Mouse (Mus musculus): ENCODE results near the gene Gm17509. TPM values are rescaled to one million over a fixed set of nuclear protein-coding genes. Genes with fewer than 3 reads are reported as not detected.
"Not testable (repeated sequence)": the region's sequence is repeated elsewhere in the genome, so short reads cannot be mapped to it uniquely, and the experiment has no call there.

Gene Gm17509
- polyA plus RNA-seq, 1 experiment from 2014 or later: 0.93 TPM

DNA sequence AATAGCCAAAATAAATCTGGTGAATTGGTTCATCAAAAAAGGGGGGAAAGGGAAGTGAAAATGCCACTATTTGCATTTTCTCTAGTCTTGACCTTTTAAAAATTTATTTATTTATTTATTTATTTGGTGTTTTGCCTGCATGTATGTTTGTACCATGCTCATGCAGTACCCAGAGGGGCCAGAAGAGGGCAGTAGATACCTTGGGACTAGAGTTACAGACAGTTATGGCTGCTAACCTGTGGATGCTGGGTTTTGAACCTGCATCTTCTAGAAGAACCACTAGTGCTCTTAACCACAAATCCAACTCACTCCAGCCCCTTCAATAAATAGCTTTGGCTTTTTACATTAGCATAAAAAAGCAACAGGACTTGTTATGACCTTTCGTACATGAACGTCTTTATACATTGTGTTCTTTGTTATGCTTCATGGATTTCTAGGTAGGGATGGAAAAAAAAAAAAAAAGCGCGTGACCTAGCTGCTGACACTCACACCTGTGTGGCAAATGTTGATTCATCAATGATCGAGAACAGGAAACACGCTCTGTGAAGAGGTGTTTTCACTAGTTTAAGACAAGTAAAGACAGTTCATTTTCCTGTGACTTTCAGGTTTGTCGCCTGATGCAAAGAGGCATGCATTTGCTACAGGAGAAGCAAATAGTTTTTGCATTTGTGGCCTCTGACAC lies 22.3 kb downstream of the Gm17509 start:
- 87% methylated on average over 7 of the region's 7 CpGs for WGBS
- no peaks in the 10 kb centered on the region for H3K36me3 ChIP-seq
- no peaks in the 10 kb centered on the region for H3K4me1 ChIP-seq (replicated peaks)
- H3K27ac ChIP-seq: no peak overlapping the region
- H3K27me3 ChIP-seq (ENCODE audit: insufficient read depth, poor library complexity, severe bottlenecking): no peaks in the 10 kb centered on the region
- no peak overlapping the region for H3K4me3 ChIP-seq
- no peaks in the 10 kb centered on the region for H3K9me3 ChIP-seq
- DNase-seq (ENCODE audit: low spot score): peak; percentile 82

- H3K4me1 ChIP-seq (replicated peaks): no peaks in the 10 kb centered on the region
- H3K9me3 ChIP-seq: no peaks in the 10 kb centered on the region
- no peak overlapping the region for H3K27ac ChIP-seq
- no peak overlapping the region for H3K4me3 ChIP-seq
- 97% methylated on average over 2 of the region's 2 CpGs for WGBS
- no peaks in the 10 kb centered on the region for H3K27me3 ChIP-seq (ENCODE audit: insufficient read depth, poor library complexity, severe bottlenecking)
- no peak for DNase-seq (ENCODE audit: low spot score)
- no peaks in the 10 kb centered on the region for H3K36me3 ChIP-seq
These were observed 23.2 kb downstream of the Gm17509 start for GRCm38 (mm10) chr13:117197666-117198065.

DNA sequence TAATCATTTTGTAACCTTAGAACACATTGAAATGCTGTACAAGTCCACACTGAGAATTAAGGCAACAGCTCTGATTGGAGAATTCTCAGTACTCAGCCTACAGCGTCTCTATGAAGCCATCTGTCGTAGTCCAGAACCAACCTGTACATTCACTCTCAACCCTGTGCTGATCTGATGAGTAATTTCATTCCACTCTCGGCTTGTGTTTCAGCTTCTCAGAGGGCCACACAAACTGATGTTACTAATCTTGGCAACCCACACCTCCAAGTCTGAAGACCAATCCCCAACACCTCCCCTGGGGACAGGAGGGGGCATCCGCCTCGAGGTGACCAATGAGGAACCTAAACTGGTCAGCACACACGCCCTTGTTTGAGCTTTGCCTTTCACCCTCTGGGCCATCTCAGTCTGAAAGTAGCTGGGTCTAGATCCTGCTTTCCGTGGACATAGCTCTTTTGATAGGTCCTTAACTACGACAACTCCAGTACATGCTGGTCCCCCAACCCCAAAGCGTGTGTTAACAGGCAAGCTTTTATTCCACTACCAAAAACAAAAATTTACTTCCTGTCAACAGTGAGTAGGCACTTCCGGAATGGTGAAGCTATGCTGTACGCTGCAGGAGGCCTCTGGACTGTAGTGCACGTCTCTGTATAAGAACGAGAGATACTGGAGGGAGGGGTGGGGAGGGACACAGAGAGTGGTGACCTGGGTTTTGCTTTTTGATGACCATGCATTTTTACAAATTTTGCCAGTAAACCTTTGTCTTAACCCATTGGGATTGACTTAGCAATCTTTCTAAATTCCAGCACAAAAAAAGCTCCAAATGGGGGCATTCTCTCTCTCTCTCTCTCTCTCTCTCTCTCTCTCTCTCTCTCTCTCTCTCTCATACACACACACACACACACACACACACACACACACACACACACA lies 25.0 kb downstream of the Gm17509 start:
- DNase-seq (ENCODE audit: low spot score): no peak
- Histone ChIP-seq H3K36me3 (no peaks in the 10 kb centered on the region), H3K27ac (no peak overlapping the region), H3K27me3 (ENCODE audit: insufficient read depth, poor library complexity, severe bottlenecking) (no peaks in the 10 kb centered on the region), H3K4me3 (no peak overlapping the region), H3K9me3 (no peaks in the 10 kb centered on the region), H3K4me1 (replicated peaks) (no peaks in the 10 kb centered on the region)
- WGBS: 89% methylated on average over 13 of the region's 13 CpGs

- no peak for DNase-seq (ENCODE audit: low spot score)
- 79% methylated on average over 7 of the region's 7 CpGs for WGBS
- H3K4me1 ChIP-seq (replicated peaks): no peaks in the 10 kb centered on the region
- H3K4me3 ChIP-seq: no peak overlapping the region
- H3K27me3 ChIP-seq (ENCODE audit: insufficient read depth, poor library complexity, severe bottlenecking): no peaks in the 10 kb centered on the region
- no peak overlapping the region for H3K27ac ChIP-seq
- H3K9me3 ChIP-seq: no peaks in the 10 kb centered on the region
- H3K36me3 ChIP-seq: no peaks in the 10 kb centered on the region
These were observed 27.4 kb downstream of the Gm17509 start for GRCm38 (mm10) chr13:117193422-117193983.

DNA sequence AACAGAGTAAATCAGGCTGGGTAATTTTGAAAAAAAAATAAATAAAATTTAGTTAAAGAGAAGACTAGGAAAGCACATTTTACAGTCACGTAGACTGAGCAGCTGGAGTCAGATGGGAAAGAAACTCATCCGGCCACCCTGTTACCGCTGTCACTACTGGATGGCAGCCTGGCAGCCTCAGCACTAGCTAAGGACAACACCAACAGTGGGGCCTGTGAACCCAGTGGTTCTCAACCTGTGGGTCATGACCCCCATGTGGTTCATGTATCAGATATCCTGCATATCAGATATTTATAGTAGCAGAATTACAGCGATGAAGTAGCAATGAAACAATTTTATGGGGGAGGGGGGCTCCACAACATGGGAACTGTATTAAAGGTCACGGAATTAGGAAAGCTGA lies 28.7 kb downstream of the Gm17509 start:
- no peak for DNase-seq (ENCODE audit: low spot score)
- no peaks in the 10 kb centered on the region for H3K27me3 ChIP-seq (ENCODE audit: insufficient read depth, poor library complexity, severe bottlenecking)
- no peaks in the 10 kb centered on the region for H3K4me1 ChIP-seq (replicated peaks)
- no peak overlapping the region for H3K27ac ChIP-seq
- WGBS: 86% methylated on average over 5 of the region's 5 CpGs
- no peaks in the 10 kb centered on the region for H3K36me3 ChIP-seq
- H3K9me3 ChIP-seq: no peaks in the 10 kb centered on the region
- no peak overlapping the region for H3K4me3 ChIP-seq

DNA sequence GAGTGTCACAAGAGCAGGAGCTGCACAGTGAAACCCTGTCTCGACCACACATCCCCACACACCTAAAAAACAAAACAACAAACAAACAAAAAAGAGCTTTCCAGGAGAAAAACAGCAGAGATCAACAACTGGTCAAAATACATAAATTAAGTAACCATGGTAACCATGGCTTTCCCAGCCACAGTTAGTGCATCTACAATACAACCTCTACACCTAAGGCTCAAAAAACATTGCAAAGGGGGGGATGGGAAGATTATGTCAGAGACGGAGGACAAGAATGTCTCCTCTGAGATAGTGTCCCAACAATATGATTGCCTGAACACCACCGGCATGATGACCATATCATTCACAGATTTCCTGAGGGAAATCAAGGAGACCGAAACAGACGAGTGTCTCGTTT lies 35.5 kb downstream of the Gm17509 start:
- Histone ChIP-seq H3K27ac (no peak overlapping the region), H3K4me3 (no peak overlapping the region), H3K27me3 (ENCODE audit: insufficient read depth, poor library complexity, severe bottlenecking) (no peaks in the 10 kb centered on the region), H3K36me3 (no peaks in the 10 kb centered on the region), H3K9me3 (no peaks in the 10 kb centered on the region), H3K4me1 (replicated peaks) (no peaks in the 10 kb centered on the region)
- no peak for DNase-seq (ENCODE audit: low spot score)
- WGBS: 87% methylated on average over 6 of the region's 6 CpGs

DNA sequence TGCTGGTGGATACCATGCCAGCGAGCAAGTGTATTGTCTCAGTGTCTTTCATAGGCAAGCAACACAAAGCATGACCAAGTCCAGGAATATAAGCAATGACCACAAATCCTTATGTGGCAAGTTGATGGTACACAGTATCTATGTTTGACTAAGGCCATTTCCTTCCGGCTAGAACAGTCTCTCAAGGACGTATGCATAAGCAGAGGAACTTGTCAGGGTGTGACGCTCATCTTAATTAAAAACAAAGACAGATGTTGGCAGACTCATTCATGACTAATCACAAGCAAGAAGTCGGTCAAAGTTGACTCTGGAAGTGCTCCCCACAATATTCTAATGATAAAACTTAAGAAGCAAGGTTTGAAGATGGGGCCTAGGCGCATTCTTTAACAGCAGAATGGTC lies 37.6 kb downstream of the Gm17509 start:
- Histone ChIP-seq H3K36me3 (no peaks in the 10 kb centered on the region), H3K27ac (no peak overlapping the region), H3K27me3 (ENCODE audit: insufficient read depth, poor library complexity, severe bottlenecking) (no peaks in the 10 kb centered on the region), H3K4me3 (no peak overlapping the region), H3K4me1 (replicated peaks) (no peaks in the 10 kb centered on the region), H3K9me3 (no peaks in the 10 kb centered on the region)
- DNase-seq (ENCODE audit: low spot score): no peak
- WGBS: 83% methylated on average over 6 of the region's 6 CpGs

GRCm38 (mm10) chr13:117180912-117181311 lies 40.0 kb downstream of the Gm17509 start:
- not testable (repeated sequence) for H3K36me3 ChIP-seq; H3K27ac ChIP-seq; H3K27me3 ChIP-seq (ENCODE audit: insufficient read depth, poor library complexity, severe bottlenecking); DNase-seq (ENCODE audit: low spot score); H3K4me3 ChIP-seq; H3K9me3 ChIP-seq; H3K4me1 ChIP-seq (replicated peaks)
- 63% methylated on average over 3 of the region's 3 CpGs for WGBS

Other genes starting within 250 kb of the Gm17509 start
- gene Parp8, start 195.5 kb downstream of the Gm17509 start, polyA plus RNA-seq (2016; fragmentation: Nextera tagmentation; extraction: Ambion mirVana): 10.7 and 13.7 TPM in 2 replicates
- gene Emb, start 12.5 kb downstream of the Gm17509 start, polyA plus RNA-seq (2016; fragmentation: Nextera tagmentation; extraction: Ambion mirVana): 28.3 and 48.0 TPM in 2 replicates